Mouse (Mus musculus) CH12.LX (cell line): ENCODE results near the gene Ilkap. TPM values are rescaled to one million over a fixed set of nuclear protein-coding genes. Genes with fewer than 3 reads are reported as not detected.
A peak's percentile ranks its signal among the peaks of the same experiment; 100 is the strongest.

Experiments
- DNase-seq: peaks from one replicate; pipeline ENCODE4 v3.0.0-alpha.2; 2013; ENCODE audit errors: extremely low read depth
- H3K27ac ChIP-seq: 2 replicates; pipeline ENCODE4 v1.5.1; 2012; ENCODE audit warnings: low read depth, mild to moderate bottlenecking, control low read depth, moderate library complexity; ENCODE audit not compliant: insufficient read depth
- H3K27me3 ChIP-seq: replicated peaks from 2 replicates; pipeline ENCODE3; 2012; ENCODE audit warnings: inconsistent platforms
- H3K36me3 ChIP-seq, 2 experiments: replicated peaks in 1 of 2; 2 replicates each; pipeline versions ENCODE3 to v1.6.1; 2012; ENCODE audit warnings: inconsistent platforms in 1 of 2, low read length in 1 of 2, mild to moderate bottlenecking in 1 of 2, mixed read lengths in 1 of 2, moderate library complexity in 1 of 2; ENCODE audit not compliant: control insufficient read depth in 1 of 2, insufficient read depth in 1 of 2
- H3K4me1 ChIP-seq, 2 experiments: 2 replicates each; pipeline ENCODE4 v1.6.1; 2012; ENCODE audit warnings: inconsistent platforms in 1 of 2, moderate library complexity in 1 of 2; ENCODE audit not compliant: insufficient read depth in 2 of 2, control insufficient read depth in 1 of 2
- H3K4me2 ChIP-seq: 2 replicates; pipeline ENCODE4 v1.6.1; 2012; ENCODE audit warnings: low read depth, mild to moderate bottlenecking, control low read depth; ENCODE audit not compliant: poor library complexity, insufficient read depth, severe bottlenecking
- H3K4me3 ChIP-seq, 3 experiments: fragments of 150-350 bp in 1 of 3; sonication (generic) in 1 of 3; replicated peaks in 1 of 3; 2 replicates each; pipeline versions ENCODE3 to v1.5.1; 2011 to 2012; ENCODE audit warnings: low read depth in 2 of 3, low read length in 2 of 3, mild to moderate bottlenecking in 2 of 3, moderate library complexity in 2 of 3, control low read depth in 1 of 3, improper control_type of control experiment in 1 of 3, inconsistent platforms in 1 of 3, mixed read lengths in 1 of 3; ENCODE audit not compliant: poor library complexity in 1 of 3
- H3K79me2 ChIP-seq: replicated peaks from 2 replicates; pipeline ENCODE4 v1.6.1; 2012; ENCODE audit warnings: mild to moderate bottlenecking, moderate library complexity; ENCODE audit not compliant: control insufficient read depth, poor library complexity, insufficient read depth, severe bottlenecking; ENCODE audit errors: extremely low read depth
- H3K9ac ChIP-seq: 2 replicates; pipeline ENCODE4 v1.6.1; 2012; ENCODE audit warnings: low read depth, mild to moderate bottlenecking, control low read depth, moderate library complexity; ENCODE audit not compliant: insufficient read depth
- H3K9me3 ChIP-seq: replicated peaks from 2 replicates; pipeline ENCODE3; 2012; ENCODE audit warnings: low read length, inconsistent platforms, mixed read lengths
- CHD1 ChIP-seq: IDR thresholded peaks from 2 replicates; pipeline ENCODE4 v1.6.1; 2012; ENCODE audit warnings: low read depth, low read length, improper control_type of control experiment, inconsistent platforms
- CTCF ChIP-seq, 2 experiments: IDR thresholded peaks in 1 of 2; conservative IDR thresholded peaks in 1 of 2; 2 replicates each; pipeline ENCODE4 v1.5.1; 2011 to 2012; ENCODE audit warnings: low read depth in 2 of 2, low read length in 2 of 2, improper control_type of control experiment in 1 of 2, inconsistent platforms in 1 of 2, mild to moderate bottlenecking in 1 of 2, moderate library complexity in 1 of 2
- E2F4 ChIP-seq: IDR thresholded peaks from 2 replicates; pipeline ENCODE4 v1.6.1; 2011; ENCODE audit warnings: low read depth, low read length, improper control_type of control experiment; ENCODE audit not compliant: insufficient replicate concordance
- ELF1 ChIP-seq: IDR thresholded peaks from 2 replicates; pipeline ENCODE4 v1.6.1; 2014; ENCODE audit warnings: low read depth, mild to moderate bottlenecking, inconsistent platforms, low read length, improper control_type of control experiment
- EP300 ChIP-seq: IDR thresholded peaks from 2 replicates; pipeline ENCODE4 v1.6.1; 2011; ENCODE audit warnings: low read length, improper control_type of control experiment
- HCFC1 ChIP-seq: IDR thresholded peaks from 2 replicates; pipeline ENCODE4 v1.6.1; 2012; ENCODE audit warnings: low read depth, mild to moderate bottlenecking, inconsistent platforms, low read length, improper control_type of control experiment
- IRF4 ChIP-seq: IDR thresholded peaks from 2 replicates; pipeline ENCODE4 v1.6.1; 2014; ENCODE audit warnings: low read depth, mild to moderate bottlenecking, inconsistent platforms, low read length, improper control_type of control experiment
- KAT2A ChIP-seq: IDR thresholded peaks from 2 replicates; pipeline ENCODE4 v1.6.1; 2012; ENCODE audit warnings: low read length, improper control_type of control experiment, inconsistent platforms; ENCODE audit not compliant: insufficient replicate concordance
- MAX ChIP-seq: IDR thresholded peaks from 2 replicates; pipeline ENCODE4 v1.6.1; 2011; ENCODE audit warnings: low read length, improper control_type of control experiment
- MEF2A ChIP-seq: IDR thresholded peaks from 2 replicates; pipeline ENCODE4 v1.6.1; 2014; ENCODE audit warnings: low read depth, mild to moderate bottlenecking, inconsistent platforms, low read length, improper control_type of control experiment, borderline replicate concordance
- RAD21 ChIP-seq: IDR thresholded peaks from 2 replicates; pipeline ENCODE4 v1.6.1; 2011; ENCODE audit warnings: low read depth, mild to moderate bottlenecking, low read length, improper control_type of control experiment, moderate library complexity
- SMC3 ChIP-seq: IDR thresholded peaks from 2 replicates; pipeline ENCODE4 v1.6.1; 2011; ENCODE audit warnings: low read depth, low read length, improper control_type of control experiment
- USF2 ChIP-seq: conservative IDR thresholded peaks from 2 replicates; pipeline ENCODE4 v1.6.1; 2011; ENCODE audit warnings: low read depth, low read length, improper control_type of control experiment
- ZKSCAN1 ChIP-seq: IDR thresholded peaks from 2 replicates; pipeline ENCODE4 v1.6.1; 2012; ENCODE audit warnings: low read depth, inconsistent platforms, low read length, improper control_type of control experiment, borderline replicate concordance
- ZMIZ1 ChIP-seq: IDR thresholded peaks from 2 replicates; pipeline ENCODE4 v1.6.1; 2012; ENCODE audit warnings: low read depth, mild to moderate bottlenecking, inconsistent platforms, low read length, improper control_type of control experiment
- ZNF384 ChIP-seq: IDR thresholded peaks from 2 replicates; pipeline ENCODE4 v1.6.1; 2012; ENCODE audit warnings: low read depth, low read length, improper control_type of control experiment, inconsistent platforms
- dilution Hi-C: fragments of 300-500 bp; cut with MboI; formaldehyde crosslinking; loops from 2 replicates; pipeline ENCODE4 v1.14.3; 2020; ENCODE audit warnings: low sequenced_read_pairs; ENCODE audit not compliant: extremely low pct_unique_long_range_greater_than_20kb, extremely low pct_ligation_motif_present
- in situ Hi-C: fragments of 300-500 bp; cut with MboI; formaldehyde crosslinking; loops from 3 replicates; pipeline ENCODE4 v1.14.3; 2019; ENCODE audit warnings: low sequenced_read_pairs, low pct_ligation_motif_present, low pct_unique_long_range_greater_than_20kb, mixed read lengths
- polyA plus RNA-seq: library from polyadenylated mRNA; unstranded; fragments of >175 nt; gene quantifications from 2 replicates; pipeline ENCODE4 v1.2.1, GENCODE M21; 2012; ENCODE audit warnings: low read depth; ENCODE audit not compliant: insufficient read length
- total RNA-seq, 2 experiments: library from RNA; depleted of rRNA; stranded (reverse); fragments of 300-350 nt in 1 of 2; fragments of >200 nt in 1 of 2; gene quantifications; 2 replicates each; pipeline ENCODE4 v1.2.3; 2012 to 2014

The Ilkap gene
- total and polyA plus RNA-seq, 3 experiments: 77.9 to 101 (median 79.1) TPM

GRCm38 (mm10) chr1:91365816-91366214, 32.8 kb downstream of the Ilkap start:
- DNase-seq: no peak
- H3K9ac ChIP-seq: peak overlapping the region; percentile 4; the same call in 1 of the 2 replicates
- peak overlapping the region; percentile 53 for H3K4me2 ChIP-seq
- in situ Hi-C loops (no loop called here), dilution Hi-C loops (no loop called here)
- TF ChIP-seq E2F4 (no peak), CHD1 (no peak), KAT2A (no peak), IRF4 (no peak), SMC3 (no peak), ZNF384 (no peak), MAX (no peak), ZKSCAN1 (no peak), ELF1 (no peak), USF2 (no peak)
- no peak overlapping the region for H3K4me3 ChIP-seq
- H3K27ac ChIP-seq: no peak overlapping the region
- no peaks in the 10 kb centered on the region for H3K79me2 ChIP-seq
- H3K4me1 ChIP-seq: peaks cover 5 to 8% of the 10 kb centered on the region in 2 experiments; a peak in 3 of 4 replicates
- no peaks in the 10 kb centered on the region for H3K27me3 ChIP-seq
- H3K36me3 ChIP-seq: peaks cover 12 to 28% of the 10 kb centered on the region in 2 experiments
- H3K9me3 ChIP-seq: peaks cover 13% of the 10 kb centered on the region

GRCm38 (mm10) chr1:91364822-91365644, 33.6 kb downstream of the Ilkap start:
- no peak for TF ChIP-seq ZNF384
- no peak for TF ChIP-seq ZMIZ1
- H3K4me1 ChIP-seq: peaks cover 5 to 8% of the 10 kb centered on the region in 2 experiments; a peak in 3 of 4 replicates
- H3K27me3 ChIP-seq: no peaks in the 10 kb centered on the region
- no peak overlapping the region for H3K9ac ChIP-seq
- no peak overlapping the region for H3K27ac ChIP-seq
- in situ Hi-C loops: no loop called here
- H3K79me2 ChIP-seq: no peaks in the 10 kb centered on the region
- peaks cover 4 to 20% of the 10 kb centered on the region in 2 experiments for H3K36me3 ChIP-seq
- dilution Hi-C loops: no loop called here
- DNase-seq: no peak
- no peak overlapping the region for H3K4me2 ChIP-seq
- peaks cover 13% of the 10 kb centered on the region for H3K9me3 ChIP-seq
- no peak overlapping the region for H3K4me3 ChIP-seq

- dilution Hi-C loops (no loop called here), in situ Hi-C loops (no loop called here)
- DNase-seq: no peak
- Histone ChIP-seq H3K4me2 (no peak overlapping the region), H3K4me3 (no peak overlapping the region), H3K4me1 (peaks cover under 1 to 5% of the 10 kb centered on the region in 2 experiments; a peak in 2 of 4 replicates), H3K9ac (no peak overlapping the region), H3K79me2 (no peaks in the 10 kb centered on the region), H3K27ac (no peak overlapping the region), H3K9me3 (peaks cover 13% of the 10 kb centered on the region), H3K27me3 (peaks cover 4% of the 10 kb centered on the region), H3K36me3 (no peaks in the 10 kb centered on the region)
- TF ChIP-seq MEF2A: no peak
- no peak for TF ChIP-seq SMC3
- no peak for TF ChIP-seq RAD21
- no peak for TF ChIP-seq IRF4
- no peak for TF ChIP-seq EP300
- TF ChIP-seq HCFC1: no peak
- no peak for TF ChIP-seq CTCF (conservative IDR thresholded peaks at IDR 0.05 in 1 of 2, IDR thresholded peaks at IDR 0.05 in 1 of 2; ENCODE audit: low read depth in 2 of 2, low read length in 2 of 2)
Observed at GRCm38 (mm10) chr1:91362113-91362512, 36.5 kb downstream of the Ilkap start.
